Mouse (Mus musculus): ENCODE measurements around the gene Esr1.

The Esr1 gene

DNA sequence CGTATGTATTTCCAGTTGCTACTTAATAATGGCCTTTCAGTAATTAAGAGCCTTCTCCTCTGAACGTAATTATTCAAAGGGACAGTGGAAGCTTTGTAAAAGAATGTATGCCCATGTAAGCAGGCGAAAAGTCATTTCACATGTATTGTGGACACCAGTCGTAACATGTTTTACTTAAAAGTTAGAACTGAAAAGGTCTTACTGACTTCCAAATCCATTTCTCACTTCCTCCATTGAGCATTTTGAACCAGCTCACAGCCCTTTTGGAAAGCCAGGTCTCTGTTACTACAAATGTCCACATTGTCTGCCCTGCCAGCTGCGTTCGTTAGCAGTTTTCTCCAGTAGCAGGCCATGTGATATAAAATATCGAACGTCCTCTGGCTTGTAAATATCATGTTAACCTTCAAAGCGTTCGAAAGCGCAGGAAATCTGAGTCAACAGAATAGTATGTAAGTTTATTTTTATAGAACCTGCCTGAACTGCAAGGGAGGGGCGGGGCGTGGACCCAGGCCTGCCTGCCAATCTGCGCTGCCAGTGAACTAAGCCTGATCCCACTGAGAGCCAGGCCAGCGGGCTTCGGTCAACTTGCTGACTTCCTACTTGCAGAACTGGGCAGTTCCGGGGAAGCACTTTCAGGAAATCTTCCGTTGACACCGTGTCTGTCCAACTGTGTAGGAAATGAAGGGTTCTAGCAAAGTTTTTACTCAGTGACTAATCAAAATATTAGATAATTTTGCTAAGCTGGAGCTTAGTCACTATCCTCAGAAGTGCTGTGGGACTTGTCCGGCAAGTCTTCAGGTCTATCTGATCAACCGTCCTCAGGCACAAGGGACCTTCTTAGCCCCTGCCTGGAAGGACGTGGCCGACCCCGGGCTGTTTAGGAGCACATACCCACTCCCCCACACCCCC is 9.5 kb downstream of the Esr1 start:
- DNase-seq (ENCODE audit: low spot score in 2 of 2), result no peak

DNA sequence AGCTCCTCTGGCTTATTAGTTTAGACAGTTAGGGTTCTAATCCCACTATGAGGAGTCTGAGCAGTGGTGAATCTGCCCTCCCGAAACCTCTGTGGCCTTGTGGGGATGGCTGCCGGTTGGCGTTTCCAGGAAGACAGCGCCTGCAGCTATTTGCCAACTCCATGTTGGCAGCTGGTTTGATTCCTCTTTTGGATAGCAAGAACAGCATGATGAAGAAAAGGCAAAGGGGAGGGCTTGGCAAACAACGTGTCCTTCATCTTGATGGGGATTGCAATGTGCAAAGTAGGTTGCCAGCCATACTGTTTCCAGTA is 10.1 kb downstream of the Esr1 start:
- no peak for DNase-seq (ENCODE audit: low spot score in 2 of 2)

DNA sequence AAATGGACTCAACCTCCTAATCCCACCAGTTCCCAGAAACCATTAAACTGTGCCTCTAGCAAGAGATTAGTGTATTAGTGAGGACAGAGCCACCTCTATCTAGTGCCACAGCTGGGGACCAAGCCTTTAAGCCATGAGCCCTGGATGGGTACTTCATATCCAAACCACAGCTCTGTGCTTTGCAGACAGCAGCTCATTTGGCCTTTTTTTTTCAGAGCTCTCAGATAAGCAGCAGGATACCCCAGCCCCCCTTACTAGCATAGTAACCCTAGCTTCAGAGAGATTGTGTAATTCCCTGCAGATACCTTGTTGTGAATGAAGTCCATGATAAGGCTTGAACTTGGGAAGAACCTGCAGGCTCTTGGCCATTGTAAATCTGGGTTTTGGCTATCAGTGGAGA is 11.9 kb downstream of the Esr1 start:
- no peak for DNase-seq (ENCODE audit: low spot score in 2 of 2)

DNA sequence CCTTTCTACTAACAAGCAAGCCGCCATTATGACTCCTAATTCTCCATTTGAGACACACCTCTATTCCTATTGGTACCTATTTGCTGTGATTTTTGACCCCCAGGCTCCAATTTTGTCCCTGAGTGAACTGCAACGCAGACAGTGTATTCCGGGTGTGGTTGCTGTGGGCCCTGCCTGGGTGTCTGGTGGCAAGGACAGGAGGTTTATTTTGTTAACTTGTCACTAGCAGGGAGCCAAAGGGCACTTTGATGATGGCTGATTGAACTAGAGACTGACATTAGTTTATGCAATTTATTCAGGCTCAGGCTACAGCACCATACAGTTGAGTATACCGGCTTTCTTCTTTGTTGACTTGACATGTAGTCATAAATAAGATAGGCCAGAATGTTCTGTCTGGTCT is 13.2 kb downstream of the Esr1 start:
- no peak for DNase-seq (ENCODE audit: low spot score in 2 of 2)

DNA sequence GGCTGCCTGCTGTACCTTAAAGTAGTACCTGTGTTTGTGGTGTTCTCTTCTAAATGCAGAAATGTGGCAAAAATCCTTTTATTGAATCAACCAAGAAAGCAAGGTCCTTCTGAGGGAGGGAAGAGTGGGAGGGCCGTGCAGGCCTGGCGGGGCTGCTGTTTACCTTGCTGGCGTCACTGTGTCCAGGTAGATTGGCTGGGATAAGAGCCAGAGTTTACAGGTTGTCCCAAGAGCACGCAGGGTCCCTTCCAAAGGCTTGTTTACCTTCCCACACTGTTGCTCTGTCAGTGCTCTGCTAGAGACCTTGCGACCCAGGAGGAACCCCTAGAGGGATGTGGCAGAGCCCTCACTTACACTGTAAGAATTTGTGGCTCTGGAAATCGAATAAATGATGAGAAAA is 13.9 kb downstream of the Esr1 start:
- no peak for DNase-seq (ENCODE audit: low spot score in 2 of 2)

GRCm38 (mm10) chr10:4626432-4626831 is 15.0 kb downstream of the Esr1 start:
- DNase-seq (ENCODE audit: low spot score in 2 of 2), result peak in 1 of 2 experiments; percentile 18

DNA sequence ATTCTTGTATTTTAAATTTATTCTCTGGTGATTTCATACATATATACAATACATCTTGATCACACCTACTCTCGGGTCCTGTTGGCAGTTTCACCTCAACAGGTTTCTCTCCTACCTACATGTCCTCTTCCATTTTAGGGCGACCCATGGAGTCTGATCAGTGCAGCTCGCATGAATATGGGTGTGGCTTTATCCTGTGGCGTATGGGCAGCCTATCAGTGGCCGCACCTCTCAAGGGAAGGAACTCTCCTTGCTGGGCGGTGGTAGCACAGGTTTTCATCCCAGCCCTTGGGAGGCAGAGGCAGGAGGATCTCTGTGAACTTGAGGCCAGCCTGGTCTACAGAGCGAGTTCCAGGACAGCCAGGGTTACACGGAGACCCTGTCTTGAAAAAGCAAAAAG is 15.6 kb downstream of the Esr1 start:
- DNase-seq (ENCODE audit: low spot score in 2 of 2), result no peak

DNA sequence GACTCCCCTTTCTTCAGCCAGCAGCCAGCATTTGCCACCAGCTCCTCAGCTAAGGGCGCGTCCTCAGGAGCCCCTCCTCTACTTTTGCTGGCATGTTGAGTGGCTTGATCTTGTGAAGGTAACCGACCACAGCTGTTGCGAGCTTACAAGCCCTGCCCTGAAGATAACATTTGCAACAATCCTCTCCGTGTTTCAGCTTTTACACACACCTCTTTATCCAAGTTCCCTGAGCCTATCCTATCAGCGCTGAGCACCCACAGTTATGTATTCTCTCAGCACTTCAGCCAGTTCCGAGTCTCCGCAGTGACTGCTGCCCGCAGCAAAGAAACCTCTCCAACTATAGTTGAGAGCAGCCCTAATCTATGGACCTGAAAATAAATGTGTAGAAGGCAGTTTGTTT is 16.0 kb downstream of the Esr1 start:
- no peak for DNase-seq (ENCODE audit: low spot score in 2 of 2)

DNA sequence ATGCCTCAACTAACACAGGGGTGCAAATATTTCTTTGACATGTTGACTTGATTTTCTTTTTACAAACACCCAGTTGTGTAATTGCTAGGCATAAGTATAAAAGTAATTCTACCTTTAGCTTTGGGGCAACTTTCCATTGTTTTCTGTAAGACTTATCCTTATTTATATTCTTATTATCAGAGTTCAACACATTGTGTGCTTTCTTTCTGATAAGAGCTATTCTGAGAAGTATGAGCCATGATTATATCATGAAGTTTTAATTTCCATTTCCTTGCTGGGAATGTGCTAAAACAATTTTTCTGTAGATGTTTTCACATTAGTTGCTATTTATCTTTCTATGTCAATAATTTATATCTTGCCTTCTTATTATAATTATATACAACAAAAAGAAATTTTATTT is 17.9 kb downstream of the Esr1 start:
- DNase-seq (ENCODE audit: low spot score in 2 of 2), result no peak

- DNase-seq (ENCODE audit: low spot score in 2 of 2), result no peak
Observed at GRCm38 (mm10) chr10:4632211-4632704, 20.9 kb downstream of the Esr1 start.

DNA sequence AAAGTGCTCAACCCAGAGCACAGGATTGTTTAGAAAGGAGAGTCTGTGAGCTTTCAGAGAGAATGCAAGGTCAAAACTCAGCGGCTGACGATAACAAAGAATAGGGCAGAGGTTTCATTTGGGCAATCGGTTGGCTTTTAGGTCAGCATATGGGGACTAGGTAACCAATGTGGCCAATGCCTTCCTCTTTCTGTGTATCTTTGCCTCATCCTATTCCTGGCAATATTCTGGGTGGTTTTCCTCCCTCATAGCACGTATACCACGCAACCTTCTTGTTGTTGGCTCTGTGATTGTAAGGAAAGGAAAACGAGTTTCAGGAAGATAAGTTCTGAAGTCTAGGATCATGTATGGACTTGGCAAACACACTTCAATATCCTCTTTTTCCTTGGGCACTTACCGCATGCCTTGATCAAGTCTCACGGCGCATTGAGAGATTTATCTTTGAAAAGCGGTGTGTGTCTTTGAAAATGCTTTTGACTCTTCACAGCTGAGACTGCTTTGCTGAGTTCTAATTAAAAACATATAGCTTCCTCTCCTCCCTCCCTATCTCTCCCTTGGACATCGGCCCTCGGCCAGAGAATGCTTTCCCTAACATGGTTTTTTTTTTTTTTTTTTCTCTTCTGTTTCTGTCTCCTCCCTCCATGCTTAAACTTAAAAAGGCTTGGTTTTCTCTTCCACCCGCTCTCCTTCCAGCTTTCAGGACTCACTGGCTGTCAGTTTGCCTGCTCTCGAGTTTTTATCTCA is 22.1 kb downstream of the Esr1 start:
- DNase-seq (ENCODE audit: low spot score in 2 of 2), result no peak

DNA sequence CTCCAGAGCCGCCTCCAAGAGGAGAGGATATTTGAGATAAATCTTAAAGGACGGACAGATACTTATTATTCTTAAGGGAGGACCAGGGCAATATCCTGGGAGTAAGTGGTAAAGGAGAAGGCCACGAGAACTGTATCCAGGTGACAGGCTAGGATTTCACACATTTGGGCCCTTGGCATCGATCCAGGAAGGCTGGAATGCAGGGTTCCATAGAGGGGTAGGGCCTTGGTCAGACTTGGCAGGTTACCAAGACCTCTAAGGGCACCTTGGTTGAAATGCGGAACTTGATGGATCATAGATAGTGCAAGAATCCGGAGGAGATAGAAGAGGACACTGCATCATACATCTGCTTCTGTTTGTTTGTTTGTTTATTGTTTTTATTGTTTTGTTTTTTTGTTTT is 24.3 kb downstream of the Esr1 start:
- DNase-seq (ENCODE audit: low spot score in 2 of 2), result no peak

DNA sequence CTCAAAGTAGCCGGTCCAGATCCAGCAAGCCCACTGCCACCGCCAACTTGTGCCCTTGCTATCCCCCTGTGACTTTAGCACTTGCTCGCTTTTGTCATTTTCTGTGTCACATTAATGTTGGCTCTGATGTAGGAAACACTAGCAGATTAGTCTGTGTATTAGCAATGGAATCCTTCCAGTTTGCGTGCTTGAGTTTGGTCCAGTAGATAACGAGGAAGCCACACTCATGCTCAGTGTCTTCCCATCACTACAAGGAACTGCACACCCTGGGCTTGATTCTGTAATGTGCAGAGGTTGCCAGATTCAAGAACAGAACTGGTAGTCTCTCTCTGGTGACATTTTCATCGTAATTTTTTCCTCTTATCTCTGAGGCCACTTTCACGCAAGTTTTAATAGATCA is 34.7 kb downstream of the Esr1 start:
- no peak for DNase-seq (ENCODE audit: low spot score in 2 of 2)

DNA sequence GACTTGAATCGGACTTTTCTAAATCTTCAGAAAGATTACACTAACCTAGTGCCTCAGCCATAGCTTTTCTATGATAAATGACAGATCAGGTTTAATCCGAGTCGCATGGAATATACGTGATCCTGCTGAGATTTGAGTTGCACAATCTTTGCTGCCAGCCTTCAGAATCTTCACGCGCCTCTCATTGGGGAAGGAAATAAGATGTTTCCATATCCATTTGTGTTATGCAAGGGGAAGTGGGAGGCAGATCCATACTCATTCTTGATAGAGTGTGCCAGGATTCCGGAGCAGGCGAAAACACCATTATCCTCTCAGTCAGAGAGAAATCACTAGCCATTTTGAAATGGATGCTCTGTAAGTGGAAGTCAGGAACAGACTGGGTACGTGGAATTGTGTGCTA is 35.5 kb downstream of the Esr1 start:
- no peak for DNase-seq (ENCODE audit: low spot score in 2 of 2)

DNA sequence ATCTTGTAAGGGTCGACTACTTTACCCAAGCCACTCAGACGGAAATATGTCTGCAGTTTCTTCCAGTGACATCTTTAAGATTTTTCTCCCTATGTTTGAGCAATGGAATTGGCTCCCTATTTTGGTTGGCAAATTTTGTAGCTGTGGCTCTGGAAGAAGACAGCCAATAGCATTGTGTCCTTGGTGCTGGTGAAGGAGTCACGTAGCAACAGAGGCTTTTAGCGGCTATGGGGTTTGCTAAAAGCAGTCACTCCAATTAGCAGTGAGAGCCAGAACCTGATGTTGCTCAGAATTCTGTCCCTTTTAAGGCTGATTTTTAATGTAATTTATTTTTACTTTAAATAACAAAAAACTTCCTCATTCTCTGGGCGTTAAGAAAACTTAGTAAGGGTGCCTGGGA is 54.0 kb downstream of the Esr1 start:
- DNase-seq (ENCODE audit: low spot score in 2 of 2), result no peak

GRCm38 (mm10) chr10:4667006-4667405 is 55.6 kb downstream of the Esr1 start:
- DNase-seq (ENCODE audit: low spot score in 2 of 2), result no peak

DNA sequence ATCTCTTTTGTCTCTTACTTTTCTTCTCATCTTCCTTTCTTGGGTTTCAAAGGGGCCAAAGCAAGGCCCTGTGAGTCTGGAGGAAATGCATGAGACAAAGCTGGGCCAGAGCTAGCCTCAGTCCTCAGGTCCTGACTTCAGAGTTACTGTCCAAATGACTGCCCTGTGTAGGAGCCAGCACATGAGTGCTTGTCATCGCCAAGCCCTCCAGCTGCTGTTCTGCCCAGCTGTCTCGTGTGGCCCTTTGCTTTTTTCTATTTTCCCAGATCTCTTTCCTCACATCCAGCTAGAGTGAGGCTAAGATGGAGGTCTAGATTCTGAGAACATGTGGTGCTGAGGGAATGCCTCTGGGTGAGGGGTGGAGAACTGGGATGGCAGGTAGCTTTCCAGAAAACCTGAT is 58.7 kb downstream of the Esr1 start:
- no peak for DNase-seq (ENCODE audit: low spot score in 2 of 2)

- no peak for DNase-seq (ENCODE audit: low spot score in 2 of 2)
Observed at GRCm38 (mm10) chr10:4671876-4672275, 60.5 kb downstream of the Esr1 start.

GRCm38 (mm10) chr10:4673311-4673816 is 62.0 kb downstream of the Esr1 start:
- DNase-seq (ENCODE audit: low spot score in 2 of 2), result no peak

DNA sequence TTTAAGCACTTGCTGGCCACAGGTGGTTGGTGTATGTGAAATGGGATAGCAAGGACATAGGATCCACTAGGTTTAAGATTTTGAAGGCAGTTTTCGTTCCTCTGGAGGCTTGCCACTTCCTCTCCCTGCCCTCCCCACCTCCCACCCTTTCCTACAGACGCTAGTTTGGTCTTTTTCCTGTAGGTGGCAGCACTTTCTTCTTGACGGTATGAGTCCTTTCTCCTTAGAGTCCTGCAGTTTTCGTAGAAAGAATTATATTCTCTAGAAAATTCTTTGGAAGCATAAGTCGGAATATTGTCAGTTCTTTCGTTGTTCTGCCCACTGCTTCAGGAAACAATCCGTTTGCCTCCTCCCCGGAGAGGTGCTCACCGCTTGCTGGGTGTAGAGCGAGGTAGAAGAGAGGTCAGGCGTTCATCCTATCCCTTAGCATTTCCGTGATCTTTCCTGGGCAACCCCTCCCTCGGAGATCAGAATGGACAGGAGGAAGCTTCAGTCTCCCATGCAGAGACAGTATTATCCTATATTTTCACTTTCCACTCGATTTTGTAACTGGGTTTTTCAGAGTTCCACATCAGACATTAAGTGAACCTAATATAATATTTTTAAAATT is 63.7 kb downstream of the Esr1 start:
- DNase-seq (ENCODE audit: low spot score in 2 of 2), result peak; percentile 6 to 48

- DNase-seq (ENCODE audit: low spot score in 2 of 2), result no peak
Observed at GRCm38 (mm10) chr10:4683106-4683505, 71.7 kb downstream of the Esr1 start.

GRCm38 (mm10) chr10:4683711-4684265 is 72.4 kb downstream of the Esr1 start:
- DNase-seq (ENCODE audit: low spot score in 2 of 2), result no peak
